Mouse (Mus musculus): ENCODE data around the gene Rps11.

GRCm38 (mm10) chr7:45107052-45107645 lies 17.1 kb downstream of the Rps11 start:
- TF ChIP-seq CTCF (IDR thresholded peaks at IDR 0.05) (no peak), POLR2A (IDR thresholded peaks at IDR 0.05; ENCODE audit: insufficient read depth, low read depth, low read length) (no peak)
